Mouse (Mus musculus) adrenal gland, adult 2 months (tissue): ENCODE results near the gene Slc25a20. TPM values are rescaled to one million over a fixed set of nuclear protein-coding genes. Genes with fewer than 3 reads are reported as not detected.
A peak's percentile ranks its signal among the peaks of the same experiment; 100 is the strongest.
"Not testable (repeated sequence)": the region's sequence is repeated elsewhere in the genome, so short reads cannot be mapped to it uniquely, and the experiment has no call there.

Experiments
- DNase-seq: peaks from one replicate; pipeline ENCODE4 v3.0.0; 2021
- long read RNA-seq: library from polyadenylated mRNA; stranded (forward); transcript quantifications from one replicate; pipeline ENCODE4 v2.0.0, GENCODE M21; 2021
- polyA plus RNA-seq: library from polyadenylated mRNA; depleted of rRNA; stranded (reverse); fragments of >200 nt; gene quantifications from 2 replicates; pipeline ENCODE4 v1.2.3, GENCODE M21; 2012; rRNA removed
- total RNA-seq, 2 experiments: library from RNA; stranded (reverse); gene quantifications; 2 replicates each; pipeline ENCODE4 v1.2.3; 2021

Slc25a20 gene
- total RNA-seq: 100 to 1,000 TPM; 123 to 170 TPM
- 38.0 and 46.7 TPM in 2 replicates for polyA plus RNA-seq
- long read RNA-seq, transcript Slc25a20-201 (9 exons, 1,783 nt): major isoform, 215 of 226 reads
- long read RNA-seq, partial matches to known transcripts: 5 of 226 reads
- long read RNA-seq, other reads (novel, unspliced or antisense): 6 of 226 reads

DNA sequence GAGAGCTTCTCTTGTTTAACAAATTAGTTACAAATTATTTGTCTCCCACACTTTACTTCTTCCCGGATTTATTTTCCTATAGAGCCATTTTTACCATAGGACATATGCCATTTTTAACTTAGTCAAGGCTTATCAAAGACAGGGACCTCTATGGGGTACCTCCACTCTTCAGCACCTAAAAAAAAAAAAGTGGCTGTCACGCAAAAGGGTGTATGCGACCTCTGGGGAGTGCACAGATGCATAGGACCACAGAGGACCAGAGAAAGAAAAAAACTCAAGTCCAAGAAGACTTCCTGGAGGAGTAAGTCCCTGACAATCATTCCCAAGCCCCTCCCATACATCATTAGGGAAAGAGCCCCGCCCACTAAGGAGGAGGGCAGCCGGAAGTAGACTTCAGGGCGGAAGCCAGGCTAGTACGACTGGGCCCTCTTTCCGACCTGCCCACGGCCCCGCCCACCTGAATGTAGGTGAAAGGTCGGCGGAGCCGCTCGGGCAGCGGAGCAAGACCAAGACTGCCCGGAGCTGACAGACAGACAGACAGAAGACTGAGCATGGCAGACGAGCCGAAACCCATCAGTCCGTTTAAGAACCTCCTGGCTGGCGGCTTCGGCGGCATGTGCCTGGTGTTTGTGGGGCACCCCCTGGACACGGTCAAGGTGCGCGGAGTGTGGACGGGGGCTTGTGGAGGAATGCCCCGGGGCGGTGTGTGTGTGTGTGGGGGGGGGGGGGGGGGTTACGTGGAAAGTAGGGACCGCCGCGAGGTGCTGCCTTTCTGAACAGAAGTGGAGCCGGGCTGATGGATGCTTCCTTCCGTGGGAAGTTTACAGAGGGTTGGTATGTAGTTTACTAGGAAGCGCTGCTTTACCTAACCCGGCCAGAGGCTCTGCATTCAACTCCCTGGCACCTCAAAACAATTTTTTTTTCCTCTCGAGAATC, at the start of gene Slc25a20:
Gene Slc25a20 (plus strand): TSS at position 412 of the 936 bp plus-strand sequence.
- DNase-seq: peak; percentile 93

DNA sequence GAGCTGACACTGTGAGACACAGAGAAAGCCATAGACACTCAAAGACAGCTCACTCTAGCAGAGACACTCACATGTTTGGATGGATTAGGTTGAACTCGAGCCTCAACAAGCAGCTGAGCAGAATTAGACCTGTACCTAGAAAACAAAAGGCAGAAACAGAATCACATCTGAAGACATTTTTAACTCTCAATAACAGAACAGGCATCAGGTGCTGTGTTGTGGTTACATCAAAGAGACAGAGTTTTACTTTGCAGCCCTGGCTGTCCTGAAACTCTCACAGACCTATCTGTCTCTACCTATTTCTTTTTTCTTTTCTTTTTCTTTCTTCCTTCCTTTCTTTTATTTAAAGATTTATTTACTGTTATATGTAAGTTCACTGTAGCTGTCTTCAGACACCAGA, 44.6 kb upstream of the Slc25a20 start:
- no peak for DNase-seq

DNA sequence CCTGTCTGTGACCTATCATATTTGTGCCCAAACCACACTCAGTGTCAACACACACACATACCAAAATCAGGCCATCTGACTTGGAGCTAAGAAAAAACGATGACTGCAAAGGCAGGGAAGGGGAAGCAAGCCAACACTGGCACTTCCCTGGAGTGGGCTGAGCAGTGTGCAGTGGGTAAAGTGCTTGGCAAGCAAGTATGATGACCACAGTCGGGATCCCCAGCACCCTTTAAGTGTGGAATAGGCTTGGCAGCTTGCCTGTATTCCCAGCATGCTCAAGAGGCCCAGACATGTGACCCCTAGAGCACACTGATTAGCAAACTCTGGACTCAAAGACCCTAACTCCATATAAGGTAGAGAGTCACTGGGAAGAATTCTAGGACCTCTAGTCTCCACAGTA, 35.4 kb upstream of the Slc25a20 start:
- DNase-seq: no peak

DNA sequence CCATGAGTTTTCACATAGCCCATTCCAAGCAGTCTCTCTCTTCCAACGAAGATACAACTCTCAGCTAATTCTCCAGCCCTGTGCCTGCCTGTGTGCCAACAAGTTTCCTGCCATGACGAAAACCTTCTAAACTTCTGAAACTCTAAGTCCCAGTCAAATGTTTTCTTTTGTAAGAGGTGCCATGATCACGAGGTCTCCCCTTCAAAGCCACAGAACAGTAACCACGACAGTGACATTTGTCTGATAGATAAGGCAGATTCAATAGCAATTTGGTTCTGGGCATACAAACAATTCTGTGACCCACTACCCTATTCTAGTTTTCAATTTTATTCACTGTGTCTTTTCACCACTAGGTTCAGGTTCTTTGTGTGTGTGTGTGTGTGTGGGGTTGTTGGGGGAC, 33.7 kb upstream of the Slc25a20 start:
- DNase-seq: no peak

DNA sequence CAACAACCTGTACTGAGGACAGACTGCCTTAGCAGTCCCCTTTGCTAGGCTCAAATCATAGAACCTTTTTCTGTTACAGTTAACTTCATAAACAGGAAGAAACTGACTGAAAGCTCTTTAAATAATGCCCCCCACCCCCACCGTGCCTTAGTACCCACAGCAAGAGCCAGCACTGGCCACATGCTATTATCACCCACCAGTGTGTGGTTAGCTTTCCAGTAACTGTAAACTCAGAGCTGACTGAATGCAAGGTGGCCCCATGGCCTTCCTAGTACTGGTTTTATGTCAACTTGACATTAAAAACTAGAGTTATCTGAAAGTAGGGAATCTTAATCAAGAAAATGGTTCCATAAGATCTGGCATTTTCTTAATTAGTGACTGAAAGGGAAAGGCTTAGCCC, 31.2 kb upstream of the Slc25a20 start:
- DNase-seq: no peak

DNA sequence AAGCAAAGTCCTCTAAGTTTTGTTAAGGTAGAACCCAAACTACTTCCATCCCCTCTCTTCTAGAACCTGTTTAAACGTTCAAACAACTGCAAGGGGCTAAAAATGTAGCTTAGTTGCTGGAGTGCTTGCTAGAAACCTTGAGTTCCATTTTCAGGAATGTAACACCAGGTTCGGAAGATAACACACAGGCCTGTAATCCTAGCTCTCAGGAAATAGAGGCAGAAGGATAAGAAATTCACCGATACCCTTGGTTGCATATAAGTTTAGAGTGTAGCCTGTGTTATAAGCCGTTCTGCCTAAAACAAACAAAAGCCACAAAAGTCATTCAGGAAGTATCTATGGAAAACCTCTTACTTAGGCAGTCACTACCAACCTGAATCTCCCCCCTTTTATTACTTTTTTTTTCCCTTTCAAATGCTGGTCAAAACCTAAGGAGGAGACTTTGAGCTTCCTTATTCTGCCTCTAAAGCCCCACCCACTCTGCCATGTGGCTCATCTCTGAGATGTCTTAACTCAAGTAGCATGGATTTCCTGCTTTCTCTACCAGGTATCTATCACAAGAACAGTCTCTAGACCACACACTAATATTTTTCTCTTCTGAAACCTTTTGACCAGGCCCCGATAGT, 30.1 kb upstream of the Slc25a20 start:
- no peak for DNase-seq

DNA sequence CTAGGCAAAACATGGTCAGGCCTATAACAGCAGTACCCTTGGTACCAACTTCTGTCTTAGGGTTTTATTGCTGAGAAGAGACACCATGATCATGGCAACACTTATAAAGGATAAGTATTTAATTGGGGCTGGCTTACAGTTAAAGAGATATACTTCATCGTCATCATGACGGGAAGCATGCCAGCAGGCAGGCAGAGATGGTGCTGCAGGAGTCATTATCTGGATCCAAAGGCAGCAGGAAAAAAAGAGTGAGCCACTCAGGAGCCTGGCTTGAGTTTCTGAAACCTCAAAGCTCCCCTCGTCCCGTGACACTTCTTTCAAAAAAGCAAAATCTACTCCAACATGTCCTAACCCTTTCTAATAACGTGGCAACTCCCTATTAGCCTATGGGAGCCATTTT, 29.5 kb upstream of the Slc25a20 start:
- no peak for DNase-seq

DNA sequence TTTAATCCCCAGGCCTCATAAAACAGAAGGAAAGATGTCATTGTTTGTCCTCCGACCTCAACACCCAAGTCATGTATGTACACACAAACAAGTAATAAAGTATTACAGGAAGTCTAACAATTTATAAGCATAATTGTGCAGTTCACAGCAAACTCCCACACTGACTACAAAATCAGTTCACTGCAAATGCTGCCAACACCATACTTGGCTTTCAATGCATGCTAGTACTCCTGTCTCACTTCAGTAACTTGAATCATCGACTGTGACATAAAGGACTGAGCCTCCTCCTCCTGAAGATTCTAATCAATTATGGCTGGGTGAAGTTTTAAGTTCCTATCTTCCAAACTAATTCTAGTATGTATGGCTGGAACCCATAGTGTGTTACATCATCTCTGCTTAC, 28.0 kb upstream of the Slc25a20 start:
- DNase-seq: no peak

DNA sequence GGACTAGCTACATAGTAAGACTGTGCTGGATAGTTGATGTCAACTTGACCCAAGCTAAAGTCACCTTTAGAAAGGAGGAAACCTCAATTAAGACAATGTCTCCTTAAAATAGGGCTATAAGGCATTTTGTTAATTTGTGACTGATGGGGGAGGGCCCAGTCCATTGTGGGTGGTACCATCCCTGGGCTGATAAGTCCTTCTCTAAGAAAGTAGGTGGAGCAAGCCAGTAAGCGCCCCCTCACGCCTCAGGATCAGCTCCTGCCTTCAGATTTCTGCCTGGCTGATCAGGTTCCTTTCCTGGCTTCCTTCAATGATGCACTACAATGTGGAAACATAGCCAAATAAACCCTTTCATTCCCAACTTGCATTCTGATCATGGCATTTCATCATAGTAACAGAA, 26.5 kb upstream of the Slc25a20 start:
- no peak for DNase-seq

DNA sequence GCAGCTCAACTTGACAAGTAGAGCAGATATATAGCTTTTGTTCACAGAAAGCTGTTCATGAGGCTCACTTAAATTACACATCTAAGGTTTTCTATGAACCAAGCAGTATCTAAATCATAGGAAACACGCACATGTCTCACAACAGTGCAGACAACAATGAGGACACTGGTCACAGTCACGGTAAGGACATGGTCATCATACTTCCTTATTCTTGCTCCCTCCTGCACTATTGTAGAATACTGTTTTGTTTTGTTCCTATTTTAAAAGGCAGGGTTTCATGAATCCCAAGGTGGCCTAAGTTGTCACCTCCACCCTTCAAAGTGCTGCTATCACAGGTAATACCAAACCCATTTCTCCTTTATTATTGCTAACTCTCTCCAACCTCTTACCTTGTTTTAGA, 22.1 kb upstream of the Slc25a20 start:
- no peak for DNase-seq

DNA sequence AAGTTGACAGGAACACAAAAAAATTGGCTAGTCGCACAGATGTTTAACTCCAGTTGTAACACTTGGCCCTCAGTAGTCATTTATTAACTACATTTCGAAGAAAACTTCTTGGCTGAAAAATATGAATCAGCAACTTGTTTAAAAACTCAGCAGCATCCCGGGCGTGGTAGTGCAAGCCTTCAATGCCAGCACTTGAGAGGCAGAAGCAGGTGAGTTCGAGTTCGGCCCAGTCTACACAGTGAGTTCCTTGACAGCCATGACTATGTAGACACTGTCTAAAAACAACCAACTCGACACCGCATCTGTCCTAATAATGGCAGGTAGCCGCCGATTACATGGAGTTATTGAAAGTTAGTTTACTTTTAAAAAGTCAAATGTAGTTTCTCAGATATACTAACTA, 13.7 kb upstream of the Slc25a20 start:
- DNase-seq: peak; percentile 21

DNA sequence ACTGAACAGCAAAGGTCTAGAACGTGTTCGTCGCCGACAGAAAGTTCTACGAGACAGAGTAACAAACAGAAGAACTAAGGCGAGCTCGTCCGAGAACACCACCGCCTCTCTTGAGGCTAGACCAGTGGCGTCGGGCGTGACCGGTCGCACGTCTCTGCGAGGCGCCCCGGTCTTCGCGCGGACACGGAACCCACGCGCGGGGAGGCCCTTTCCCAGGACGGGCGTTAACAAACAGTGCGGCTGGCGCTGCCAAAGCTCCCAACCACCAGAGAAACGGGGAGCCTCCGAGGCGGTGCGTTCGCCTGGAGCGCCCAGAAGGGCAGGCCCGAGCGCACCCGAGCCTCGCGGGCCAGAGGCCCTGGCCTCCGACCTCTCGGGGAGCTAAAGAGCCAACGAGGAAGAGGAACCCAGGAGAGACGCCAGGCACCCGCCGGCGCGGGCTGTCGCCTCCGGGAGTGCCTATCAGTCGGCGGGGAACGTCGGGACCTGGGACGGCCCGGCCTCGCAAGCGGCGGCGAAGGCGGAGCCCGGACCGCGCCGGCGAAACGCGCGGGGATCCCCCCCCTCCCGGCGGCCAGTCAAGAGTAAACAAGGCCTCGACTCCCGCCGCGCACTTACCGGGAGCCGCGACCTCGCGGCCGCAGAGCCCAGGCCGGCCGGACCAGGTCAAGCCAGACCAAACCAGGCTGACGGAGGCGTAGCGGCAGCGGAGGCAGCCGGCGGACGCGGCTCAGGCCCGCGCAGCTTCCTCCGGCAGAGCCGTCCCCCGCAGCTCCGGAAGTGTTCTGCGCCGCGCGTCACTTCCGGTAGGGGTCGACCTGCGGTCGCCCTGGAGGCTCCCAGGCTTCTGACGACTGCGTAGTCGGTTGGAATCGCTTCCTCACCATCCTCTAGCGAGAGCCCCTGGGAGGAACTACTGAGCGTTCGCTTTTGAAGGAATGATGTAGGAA, 13.0 kb upstream of the Slc25a20 start, which contains the start of gene Arih2:
Gene Arih2 (minus strand): TSS at position 776 of the 950 bp plus-strand sequence.
- DNase-seq: peak; percentile 95

DNA sequence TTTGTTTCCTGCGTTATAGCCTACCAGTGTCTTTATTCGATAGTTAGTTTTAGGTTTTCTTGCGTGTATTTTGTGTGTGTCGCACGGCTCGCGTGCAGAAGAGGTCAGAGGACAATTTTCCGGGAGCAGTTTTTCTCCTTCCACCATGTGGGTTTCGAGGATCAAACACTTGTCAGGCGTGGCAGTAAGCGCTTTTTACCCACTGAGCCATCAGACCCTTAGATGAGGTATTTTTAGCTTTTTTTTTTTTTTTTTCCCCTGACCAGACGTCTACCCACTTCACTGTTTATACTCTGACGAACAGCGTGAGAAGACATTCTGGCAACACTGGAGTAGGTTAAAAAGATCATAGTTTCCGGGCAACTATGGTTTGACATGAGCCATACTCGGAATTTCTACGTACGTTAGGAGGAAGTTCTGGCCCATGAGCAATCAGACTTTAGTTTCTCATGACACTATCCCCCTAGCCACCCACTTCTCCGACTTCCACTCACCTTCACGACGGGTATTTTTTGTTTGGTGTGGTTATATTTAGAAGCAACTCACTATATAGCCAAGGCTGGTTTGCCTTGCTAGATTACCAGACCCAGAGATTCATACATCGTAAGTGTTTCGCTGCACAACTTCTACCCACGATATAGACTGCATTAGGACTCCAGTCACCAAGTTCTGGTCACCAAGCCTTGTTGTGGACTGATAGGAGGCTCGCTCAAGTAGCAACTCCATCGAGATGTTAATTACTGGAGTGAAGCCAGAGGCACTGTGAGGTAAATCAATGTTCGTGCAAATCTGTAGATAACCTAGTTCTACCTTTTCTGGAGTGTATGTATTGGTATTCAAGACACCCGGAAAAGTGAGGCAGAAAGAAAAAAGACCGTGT, 12.1 kb upstream of the Slc25a20 start:
- DNase-seq: no peak

DNA sequence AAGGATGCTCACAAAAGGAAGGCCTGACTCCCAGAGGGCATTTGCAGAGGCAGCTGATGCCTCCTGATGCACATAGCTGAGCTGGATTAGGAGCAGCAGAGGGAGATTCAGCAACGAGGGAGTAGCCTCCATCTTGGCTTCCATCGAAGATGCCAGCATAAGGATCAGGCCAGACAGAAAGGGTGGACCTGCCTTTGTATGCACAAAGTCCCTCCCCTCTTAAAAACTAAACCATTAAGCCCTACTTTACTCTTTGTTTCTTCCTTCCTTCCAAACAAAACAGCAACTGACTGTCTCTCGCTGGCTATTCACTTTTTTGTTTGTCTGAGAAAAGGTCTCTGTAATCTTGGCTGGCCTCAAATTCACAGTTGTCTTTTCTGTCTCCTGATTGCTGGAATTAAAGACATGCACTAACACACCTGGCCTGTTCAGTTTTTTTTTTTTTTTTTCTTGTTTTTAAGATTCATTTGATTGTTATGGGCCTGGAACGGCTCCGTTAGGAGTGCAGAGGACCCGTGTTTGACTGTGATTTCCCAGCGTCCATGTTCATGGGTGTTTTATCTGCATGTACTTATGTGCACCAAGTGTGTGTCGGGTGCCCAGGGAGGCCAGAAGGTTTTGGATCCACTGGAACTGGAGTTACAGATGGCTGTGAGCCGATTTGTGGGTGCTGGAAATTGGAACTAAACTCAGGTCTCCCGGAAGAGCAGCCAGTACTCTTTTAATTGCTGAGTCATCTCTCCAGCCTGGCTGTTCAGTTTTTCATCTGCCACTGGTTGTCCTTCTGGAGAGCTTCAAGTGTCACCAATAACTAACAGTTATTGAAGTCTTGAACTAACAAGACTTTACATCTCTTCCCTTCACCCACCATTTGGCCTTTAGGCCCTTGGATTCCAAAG, 7.1 kb upstream of the Slc25a20 start:
- no peak for DNase-seq

DNA sequence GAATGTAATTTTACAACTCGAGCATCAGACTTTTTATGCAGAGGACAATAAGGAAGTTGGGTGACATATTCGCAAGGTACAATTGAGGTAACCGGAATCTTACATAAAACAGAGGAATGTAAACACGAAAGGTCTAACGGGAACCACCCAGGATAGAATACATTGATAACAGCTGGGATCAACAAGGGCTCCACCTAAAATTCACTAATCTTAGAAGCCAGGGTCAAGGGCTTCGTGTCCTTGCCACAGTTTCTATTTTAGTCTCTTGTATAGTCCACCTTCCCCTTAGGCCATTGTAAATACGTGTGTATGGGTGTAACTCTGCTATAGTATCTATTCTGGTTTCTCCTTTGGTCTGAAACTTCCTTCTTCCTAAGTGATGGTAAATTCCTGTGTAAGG, 6.0 kb upstream of the Slc25a20 start:
- not testable (repeated sequence) for DNase-seq

DNA sequence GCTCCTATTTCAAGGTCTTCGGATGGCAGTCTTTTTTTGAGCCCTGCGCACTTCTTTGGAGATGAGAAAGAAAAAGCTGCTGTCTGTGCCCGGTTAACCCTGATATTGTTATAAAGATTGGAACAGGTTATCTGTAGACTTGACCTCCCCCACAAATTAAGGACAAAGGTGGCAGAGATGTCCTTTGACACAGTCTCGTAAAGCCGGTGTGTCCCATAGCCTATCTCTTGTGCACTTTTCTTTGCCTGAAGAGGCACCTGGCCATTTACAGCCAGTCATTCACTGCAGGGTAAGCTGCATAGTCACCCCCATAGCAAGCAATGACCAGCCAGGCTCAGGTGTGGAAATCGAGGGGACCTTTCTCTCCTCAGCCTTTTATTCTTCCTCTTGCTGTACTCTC, 772 bp downstream of the Slc25a20 start:
- no peak for DNase-seq

DNA sequence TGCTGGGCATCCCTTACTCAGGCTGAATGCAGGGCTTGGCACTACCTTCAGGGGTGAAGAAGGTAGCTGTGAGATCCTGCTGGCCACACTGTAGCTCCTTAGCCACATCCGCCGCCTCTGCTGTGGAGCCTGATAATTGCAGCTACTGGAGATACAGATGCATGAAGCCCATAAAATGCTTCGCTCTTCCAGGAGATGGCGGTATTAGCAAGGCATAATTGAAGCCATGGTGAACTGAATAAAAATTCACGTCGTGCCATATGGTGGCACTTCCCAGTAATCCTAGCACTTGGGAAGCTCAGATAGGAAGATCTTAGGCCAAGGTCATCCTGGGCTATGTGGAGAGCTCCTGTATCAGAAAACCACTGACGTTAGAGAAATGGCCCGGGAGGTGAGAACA, 8.0 kb downstream of the Slc25a20 start:
- DNase-seq: no peak

DNA sequence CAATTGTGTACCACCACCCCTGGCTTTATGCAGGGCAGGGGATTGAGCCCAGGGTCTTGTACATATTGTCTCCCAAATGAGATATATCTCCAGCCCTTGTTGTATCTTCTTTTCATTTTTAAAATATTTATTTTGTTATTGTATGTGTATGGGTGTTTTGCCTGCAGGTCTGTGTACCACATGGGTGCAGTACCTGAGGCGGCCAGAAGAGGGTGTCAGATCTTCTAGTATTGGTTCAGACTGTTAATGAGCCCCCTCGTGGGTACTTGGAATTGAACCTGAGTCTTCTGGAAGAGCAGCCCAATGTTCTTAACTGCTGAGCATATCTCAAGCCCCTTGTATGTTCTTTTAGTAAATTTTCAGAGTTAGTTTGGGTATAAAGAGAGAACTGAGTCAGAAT, 11.3 kb downstream of the Slc25a20 start:
- no peak for DNase-seq

DNA sequence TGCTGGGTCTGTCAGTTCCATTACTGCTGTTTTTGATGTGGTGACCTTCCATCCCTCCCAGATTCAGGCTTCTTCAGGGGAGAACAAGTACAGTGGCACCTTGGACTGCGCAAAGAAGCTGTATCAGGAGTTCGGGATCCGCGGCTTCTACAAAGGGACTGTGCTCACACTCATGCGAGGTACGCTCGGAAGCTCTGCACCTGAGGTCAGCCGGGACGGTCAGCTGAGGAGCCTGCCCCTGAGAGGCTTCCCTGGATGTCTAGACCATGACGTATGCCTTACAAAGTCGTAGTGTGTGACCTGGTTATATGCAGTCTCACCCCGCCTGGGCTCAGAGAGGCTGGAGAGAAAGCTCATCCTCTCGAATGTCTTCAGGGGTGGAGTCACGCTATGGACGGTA, 18.1 kb downstream of the Slc25a20 start:
- DNase-seq: no peak

DNA sequence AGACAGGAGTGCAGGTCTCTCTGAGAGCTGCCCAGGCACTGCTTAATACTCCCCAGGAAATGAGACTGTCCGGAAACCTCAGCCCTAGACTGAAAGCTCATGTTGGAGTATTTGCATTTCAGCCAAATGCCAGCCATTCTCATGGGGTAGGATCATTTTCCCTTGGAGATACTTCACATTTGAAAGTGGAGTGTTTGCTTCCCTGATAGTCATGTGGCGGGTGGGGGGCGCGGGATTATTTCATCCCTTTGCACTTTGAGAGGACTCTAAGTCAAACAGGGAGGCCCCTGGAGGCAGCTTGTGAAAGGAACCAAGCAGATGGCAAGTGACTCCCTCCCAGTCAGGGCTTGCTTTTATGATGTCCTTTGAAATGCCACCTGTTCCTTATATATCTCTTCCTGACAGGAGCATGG, 24.6 kb downstream of the Slc25a20 start:
- DNase-seq: no peak
